Mouse (Mus musculus) spleen, adult 2 months (tissue): ENCODE results near the gene Llcfc1.

ENCODE experiments used
- CTCF ChIP-seq: fragments of 200-500 bp; IDR thresholded peaks from 2 replicates; pipeline ENCODE4 v1.5.1; 2011; ENCODE audit warnings: mild to moderate bottlenecking, inconsistent platforms; ENCODE audit not compliant: insufficient read depth, insufficient read length, insufficient replicate concordance; ENCODE audit errors: extremely low read depth
- POLR2A ChIP-seq: fragments of 200-500 bp; IDR thresholded peaks from 2 replicates; pipeline ENCODE4 v1.6.1; 2011; ENCODE audit warnings: low read depth, low read length, inconsistent platforms

- no peak for TF ChIP-seq POLR2A
- TF ChIP-seq CTCF = no peak
Measured at GRCm38 (mm10) chr6:41694407-41694806, 10.2 kb downstream of the Llcfc1 start.
